Mouse (Mus musculus) kidney, embryonic 14.5 days (tissue): ENCODE measurements at regions not wholly inside any gene's neighbourhood (a gene's known extent, or its start where the extent isn't known, plus 50 kb on each side); places are given as distances from the start of the nearest gene placed in this dataset.

Experiments used
- ATAC-seq: fragments of 200-750 bp; cut with Nextera tagmentation; 2 replicates; pipeline ENCODE4 v1.8.0; 2017; ENCODE audit warnings: moderate number of reproducible peaks, mild to moderate bottlenecking, moderate TSS enrichment, moderate library complexity; ENCODE audit not compliant: low FRiP score, low TSS enrichment
- H3K27ac ChIP-seq: fragments of 300-500 bp; sonication (generic); 2 replicates; pipeline ENCODE4 v1.5.1; 2014; ENCODE audit warnings: low read depth, mild to moderate bottlenecking, low read length, moderate library complexity, mixed read lengths
- H3K27me3 ChIP-seq: fragments of 300-500 bp; sonication (generic); 2 replicates; pipeline ENCODE4 v1.6.1; 2014; ENCODE audit warnings: mild to moderate bottlenecking, low read length; ENCODE audit not compliant: control insufficient read depth, insufficient read depth
- H3K36me3 ChIP-seq: fragments of 300-500 bp; sonication (generic); 2 replicates; pipeline ENCODE4 v1.6.1; 2014; ENCODE audit warnings: low read length, mixed read lengths; ENCODE audit not compliant: control insufficient read depth, insufficient read depth
- H3K4me1 ChIP-seq: fragments of 300-500 bp; sonication (generic); 2 replicates; pipeline ENCODE4 v1.6.1; 2014; ENCODE audit warnings: low read length, mixed read lengths; ENCODE audit not compliant: control insufficient read depth, insufficient read depth
- H3K4me2 ChIP-seq: fragments of 300-500 bp; sonication (generic); replicated peaks from 2 replicates; pipeline ENCODE4 v1.6.1; 2014; ENCODE audit warnings: low read depth, mild to moderate bottlenecking, low read length
- H3K4me3 ChIP-seq: fragments of 300-500 bp; sonication (generic); 2 replicates; pipeline ENCODE4 v1.5.1; 2014; ENCODE audit warnings: mild to moderate bottlenecking, low read length
- H3K9ac ChIP-seq: fragments of 300-500 bp; sonication (generic); 2 replicates; pipeline ENCODE4 v1.6.1; 2014; ENCODE audit warnings: low read depth, mild to moderate bottlenecking, low read length, moderate library complexity
- H3K9me3 ChIP-seq: fragments of 300-500 bp; sonication (generic); 2 replicates; pipeline ENCODE4 v1.6.1; 2016; ENCODE audit warnings: low read length; ENCODE audit not compliant: control insufficient read depth
- WGBS: fragments of 180-500 bp; shearing (Covaris S2); extraction: QIAGEN DNeasy Blood & Tissue Kit; methylation state at CpG from one replicate; pipeline ENCODE4 v1.1.7; 2014; 5-methylcytosine and 5-hydroxymethylcytosine counted together

- Histone ChIP-seq H3K36me3 (no peaks in the 10 kb centered on the region), H3K27me3 (no peaks in the 10 kb centered on the region), H3K4me3 (no peak overlapping the region), H3K27ac (no peak overlapping the region), H3K9me3 (no peaks in the 10 kb centered on the region), H3K4me1 (no peaks in the 10 kb centered on the region), H3K9ac (no peak overlapping the region), H3K4me2 (no peak overlapping the region)
- no peak for ATAC-seq
Observed at GRCm38 (mm10) chr7:125191313-125191712, 253.2 kb upstream of the Kdm8 start.

DNA sequence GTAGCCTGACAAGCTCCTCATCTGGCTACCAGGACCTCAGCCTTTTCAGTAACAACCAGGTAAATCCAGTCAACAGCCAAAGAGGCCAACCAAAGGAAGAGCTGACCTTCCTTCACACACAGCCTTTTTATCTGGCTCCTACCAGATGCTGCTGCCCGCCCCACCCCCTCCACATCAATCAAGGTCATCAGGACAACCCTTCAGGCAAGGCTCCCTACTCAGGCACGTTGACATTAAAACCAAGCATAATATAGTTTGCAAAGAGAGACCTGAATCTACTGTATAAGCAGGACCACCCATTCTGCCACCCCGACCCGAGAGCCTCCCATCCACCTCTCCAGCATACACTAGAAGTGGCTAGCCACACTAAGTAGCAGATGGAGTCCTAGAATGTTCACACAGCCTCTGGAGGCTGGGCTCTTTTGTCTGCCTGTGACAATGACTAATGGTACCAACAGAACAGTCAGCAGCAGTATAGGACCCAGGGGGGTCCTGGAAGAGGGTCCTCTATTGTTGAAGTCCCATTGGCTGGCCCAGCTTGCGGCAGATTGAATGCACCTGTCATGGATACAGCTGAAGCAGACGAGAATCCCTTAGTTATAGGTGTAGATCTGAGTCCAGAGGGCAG lies 233.0 kb upstream of the Kdm8 start:
- ATAC-seq, result no peak
- H3K4me3 ChIP-seq, result no peak overlapping the region
- H3K9ac ChIP-seq, result no peak overlapping the region
- H3K27ac ChIP-seq, result no peak overlapping the region
- H3K36me3 ChIP-seq, result no peaks in the 10 kb centered on the region
- H3K27me3 ChIP-seq, result no peaks in the 10 kb centered on the region; the same call in 1 of the 2 replicates
- 75% methylated on average over 6 of the region's 6 CpGs for WGBS
- H3K4me2 ChIP-seq, result no peak overlapping the region
- no peaks in the 10 kb centered on the region for H3K9me3 ChIP-seq
- H3K4me1 ChIP-seq, result no peaks in the 10 kb centered on the region

GRCm38 (mm10) chr7:125214036-125214435 lies 230.4 kb upstream of the Kdm8 start:
- H3K27me3 ChIP-seq, result no peaks in the 10 kb centered on the region; the same call in 1 of the 2 replicates
- 71% methylated on average over 6 of the region's 6 CpGs for WGBS
- H3K4me2 ChIP-seq, result no peak overlapping the region
- H3K27ac ChIP-seq, result no peak overlapping the region
- H3K9ac ChIP-seq, result no peak overlapping the region
- no peaks in the 10 kb centered on the region for H3K9me3 ChIP-seq
- no peak overlapping the region for H3K4me3 ChIP-seq
- ATAC-seq, result no peak
- no peaks in the 10 kb centered on the region for H3K4me1 ChIP-seq
- no peaks in the 10 kb centered on the region for H3K36me3 ChIP-seq

DNA sequence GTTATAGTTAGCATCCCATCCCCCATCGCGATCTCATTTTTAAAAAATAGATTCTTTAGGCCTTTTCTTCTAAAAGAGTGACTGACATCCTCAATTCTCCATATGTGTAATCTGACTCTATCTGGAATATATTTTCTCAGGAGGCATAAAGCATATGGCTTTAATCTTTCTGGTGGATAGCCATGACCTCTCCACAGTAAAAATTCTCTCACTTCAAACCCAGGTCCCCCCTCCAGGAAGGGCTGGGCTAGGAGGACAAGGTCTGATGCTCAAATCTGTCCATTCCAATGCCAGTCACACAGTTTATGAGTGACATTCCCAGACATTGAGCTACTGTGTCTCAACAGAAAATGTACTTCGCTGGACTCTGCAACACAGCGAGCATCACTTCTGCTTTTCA lies 226.8 kb upstream of the Kdm8 start:
- no peak for ATAC-seq
- WGBS, result 92% methylated on average over 4 of the region's 4 CpGs
- Histone ChIP-seq H3K4me2 (no peak overlapping the region), H3K9ac (no peak overlapping the region), H3K27ac (no peak overlapping the region), H3K9me3 (no peaks in the 10 kb centered on the region), H3K36me3 (no peaks in the 10 kb centered on the region), H3K4me1 (no peaks in the 10 kb centered on the region), H3K27me3 (no peaks in the 10 kb centered on the region; the same call in 1 of the 2 replicates), H3K4me3 (no peak overlapping the region)

DNA sequence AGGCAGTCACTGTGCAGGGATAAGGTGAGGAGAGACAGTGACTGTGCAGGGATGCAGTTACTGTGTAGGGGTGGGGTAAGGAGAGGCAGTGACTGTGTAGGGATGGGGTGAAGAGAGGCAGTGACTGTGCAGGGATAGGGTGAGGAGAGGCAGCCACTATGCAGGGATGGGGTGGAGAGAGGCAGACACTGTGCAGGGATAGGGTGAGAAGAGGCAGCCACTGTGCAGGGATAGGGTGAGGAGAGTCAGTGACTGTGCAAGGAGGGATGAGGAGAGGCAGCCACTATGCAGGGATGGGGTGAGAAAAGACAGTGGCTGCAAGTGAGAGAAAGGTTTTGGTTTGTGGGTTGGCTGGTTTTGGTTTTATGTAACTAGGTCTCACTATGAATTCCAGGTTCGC lies 221.8 kb upstream of the Kdm8 start:
- H3K27me3 ChIP-seq, result no peaks in the 10 kb centered on the region
- ATAC-seq, result no peak
- 100% methylated on average over 1 of the region's 1 CpGs for WGBS

GRCm38 (mm10) chr7:125234911-125235310 lies 209.6 kb upstream of the Kdm8 start:
- Histone ChIP-seq H3K4me2 (no peak overlapping the region), H3K9ac (no peak overlapping the region), H3K4me3 (no peak overlapping the region), H3K27me3 (no peaks in the 10 kb centered on the region), H3K4me1 (no peaks in the 10 kb centered on the region), H3K9me3 (no peaks in the 10 kb centered on the region), H3K27ac (no peak overlapping the region), H3K36me3 (no peaks in the 10 kb centered on the region)
- ATAC-seq, result no peak
- 46% methylated on average over 7 of the region's 7 CpGs for WGBS

More for the DNA sequence above, 221.8 kb upstream of the Kdm8 start:
- no peak overlapping the region for H3K4me3 ChIP-seq
- no peak overlapping the region for H3K27ac ChIP-seq
- H3K36me3 ChIP-seq, result no peaks in the 10 kb centered on the region
- no peak overlapping the region for H3K4me2 ChIP-seq
- no peaks in the 10 kb centered on the region for H3K4me1 ChIP-seq
- no peak overlapping the region for H3K9ac ChIP-seq
- no peaks in the 10 kb centered on the region for H3K9me3 ChIP-seq

GRCm38 (mm10) chr7:125237026-125237425 lies 207.4 kb upstream of the Kdm8 start:
- H3K36me3 ChIP-seq, result no peaks in the 10 kb centered on the region
- H3K4me2 ChIP-seq, result no peak overlapping the region
- no peaks in the 10 kb centered on the region for H3K4me1 ChIP-seq
- no peak overlapping the region for H3K9ac ChIP-seq
- no peaks in the 10 kb centered on the region for H3K27me3 ChIP-seq
- no peak overlapping the region for H3K27ac ChIP-seq
- whole genome bisulfite sequencing, result 77% methylated on average over 3 of the region's 3 CpGs
- no peaks in the 10 kb centered on the region for H3K9me3 ChIP-seq
- no peak overlapping the region for H3K4me3 ChIP-seq
- ATAC-seq, result no peak

DNA sequence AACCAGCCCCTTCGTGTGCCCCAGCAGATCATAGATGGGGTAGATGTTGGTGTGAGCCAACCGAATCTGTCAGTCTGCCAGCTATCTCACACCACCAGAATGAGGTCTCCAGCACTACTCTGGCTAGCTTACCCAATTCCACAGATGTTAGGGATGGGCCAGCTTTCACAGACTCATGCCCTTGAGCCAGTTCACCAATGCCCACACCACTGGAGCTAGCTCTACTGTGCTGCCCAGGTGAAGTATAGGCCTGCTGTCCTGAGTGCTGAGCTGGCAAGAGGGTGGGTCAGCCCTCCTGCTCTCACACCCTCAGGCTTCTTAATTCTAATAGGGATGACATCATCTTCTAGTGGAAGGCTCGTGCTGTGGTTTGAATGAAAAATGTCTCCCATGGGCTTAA lies 201.5 kb upstream of the Kdm8 start:
- Histone ChIP-seq H3K9ac (no peak overlapping the region), H3K27ac (no peak overlapping the region), H3K4me2 (no peak overlapping the region), H3K4me3 (no peak overlapping the region), H3K36me3 (no peaks in the 10 kb centered on the region), H3K9me3 (no peaks in the 10 kb centered on the region; the same call in 1 of the 2 replicates), H3K4me1 (no peaks in the 10 kb centered on the region), H3K27me3 (no peaks in the 10 kb centered on the region)
- WGBS, result 75% methylated on average over 3 of the region's 3 CpGs
- no peak for ATAC-seq

GRCm38 (mm10) chr7:125248386-125248785 lies 196.1 kb upstream of the Kdm8 start:
- no peaks in the 10 kb centered on the region; the same call in 1 of the 2 replicates for H3K9me3 ChIP-seq

More at GRCm38 (mm10) chr7:125248386-125248785, 196.1 kb upstream of the Kdm8 start:
- H3K27ac ChIP-seq, result no peak overlapping the region
- ATAC-seq, result no peak
- no peak overlapping the region for H3K4me3 ChIP-seq
- H3K4me1 ChIP-seq, result no peaks in the 10 kb centered on the region
- H3K36me3 ChIP-seq, result no peaks in the 10 kb centered on the region
- H3K9ac ChIP-seq, result no peak overlapping the region
- no peak overlapping the region for H3K4me2 ChIP-seq
- 91% methylated on average over 3 of the region's 3 CpGs for WGBS
- H3K27me3 ChIP-seq, result no peaks in the 10 kb centered on the region
